ENCODE assay signal across 9 mouse cellular contexts in the genomic region with DNA sequence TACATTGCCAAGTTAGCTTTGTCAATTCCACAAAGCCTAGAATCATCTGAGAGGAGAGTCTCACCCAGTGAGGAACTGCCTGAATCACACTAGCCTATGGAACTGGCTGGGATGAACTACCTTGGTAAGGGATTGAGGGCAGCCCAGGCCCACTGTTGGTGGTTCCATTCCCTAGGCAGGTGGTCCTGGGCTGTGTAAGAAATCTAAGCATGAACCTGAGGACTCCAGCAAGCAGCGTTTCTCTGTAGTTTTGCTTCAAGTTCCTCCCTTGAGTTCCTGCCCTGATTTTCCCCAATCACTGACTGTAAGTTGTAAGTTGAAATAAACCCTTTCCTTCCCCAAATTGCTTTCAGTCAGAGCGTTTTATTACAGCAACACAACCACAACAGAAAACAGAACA. TPM values are rescaled to one million over a fixed set of nuclear protein-coding genes. Genes with fewer than 3 reads are reported as not detected.
DNase-seq lines count a peak whose midpoint lies in the region; ATAC-seq and TF ChIP-seq lines count a peak whose summit lies in the region.
"Had no signal": no experiment of that assay in that cellular context is flagged by ENCODE, and none has a peak within 500 bp of the region (broad histone marks: within the 10 kb centered on the region; RNA-seq: fewer than 3 reads in every experiment).

No protein-coding gene starts in this region.

- intact Hi-C loops in gastrocnemius, postnatal 36 days (cut with DNase I), result no loop called here

- no peak for TF ChIP-seq CTCF in bone marrow macrophage, adult 2 months (IDR thresholded peaks at IDR 0.05; ENCODE audit: low read depth, low read length)

- peaks cover 23% of the 10 kb centered on the region for H3K4me1 ChIP-seq in heart, embryonic 15.5 days (replicated peaks)
- peaks cover 18% of the 10 kb centered on the region for H3K4me1 ChIP-seq in bone marrow macrophage, adult 2 months (ENCODE audit: control insufficient read depth, insufficient read depth, low read length)
- H3K4me1 ChIP-seq in hindbrain, embryonic 14.5 days (replicated peaks; ENCODE audit: control insufficient read depth, insufficient read depth, low read length), result peaks cover 9% of the 10 kb centered on the region
- peaks cover 12% of the 10 kb centered on the region for H3K4me1 ChIP-seq in midbrain, embryonic 11.5 days (ENCODE audit: control insufficient read depth, insufficient read depth, low read length)

- no peak for TF ChIP-seq POLR2A in bone marrow macrophage, adult 2 months (IDR thresholded peaks at IDR 0.05; ENCODE audit: borderline replicate concordance, low read depth, low read length)

- peak overlapping the region; percentile 61 for H3K4me2 ChIP-seq in heart, embryonic 15.5 days
- H3K4me2 ChIP-seq in hindbrain, embryonic 14.5 days (replicated peaks), result peak overlapping the region; percentile 59
- H3K4me2 ChIP-seq in midbrain, embryonic 11.5 days, result no peak overlapping the region

- H3K9me3 ChIP-seq in heart, embryonic 15.5 days (replicated peaks), result no peaks in the 10 kb centered on the region
- no peaks in the 10 kb centered on the region for H3K9me3 ChIP-seq in hindbrain, embryonic 14.5 days (ENCODE audit: control insufficient read depth, low read length)
- H3K9me3 ChIP-seq in midbrain, embryonic 11.5 days (ENCODE audit: control insufficient read depth, low read length), result no peaks in the 10 kb centered on the region

- H3K4me3 ChIP-seq in heart, embryonic 15.5 days, result no peak overlapping the region; the same call in 1 of the 2 replicates
- peak overlapping the region; percentile 22 for H3K4me3 ChIP-seq in bone marrow macrophage, adult 2 months (ENCODE audit: insufficient read depth, low read length)
- no peak overlapping the region for H3K4me3 ChIP-seq in hindbrain, embryonic 14.5 days (replicated peaks; ENCODE audit: low read length)
- H3K4me3 ChIP-seq in midbrain, embryonic 11.5 days (ENCODE audit: low read depth, low read length), result no peak overlapping the region

- H3K27me3 ChIP-seq in heart, embryonic 15.5 days, result no peaks in the 10 kb centered on the region
- no peaks in the 10 kb centered on the region for H3K27me3 ChIP-seq in hindbrain, embryonic 14.5 days (ENCODE audit: control insufficient read depth, insufficient read depth, low read length)
- no peaks in the 10 kb centered on the region for H3K27me3 ChIP-seq in midbrain, embryonic 11.5 days (ENCODE audit: control insufficient read depth, insufficient read depth, low read length)

- H3K9ac ChIP-seq in heart, embryonic 15.5 days, result no peak overlapping the region
- no peak overlapping the region for H3K9ac ChIP-seq in hindbrain, embryonic 14.5 days
- no peak overlapping the region; the same call in 1 of the 2 replicates for H3K9ac ChIP-seq in midbrain, embryonic 11.5 days (ENCODE audit: low read length)

- WGBS in heart, embryonic 15.5 days, result 68% methylated on average over 2 of the region's 2 CpGs
- 89% methylated on average over 2 of the region's 2 CpGs for WGBS in hindbrain, embryonic 14.5 days
- WGBS in midbrain, embryonic 11.5 days, result 92% methylated on average over 2 of the region's 2 CpGs

- no peak for ATAC-seq in heart, embryonic 15.5 days (replicated peaks; ENCODE audit: insufficient number of reproducible peaks, insufficient read depth, low FRiP score, low read depth)
- no peak for ATAC-seq in hindbrain, embryonic 14.5 days (ENCODE audit: low FRiP score)
- ATAC-seq in midbrain, embryonic 11.5 days (ENCODE audit: low FRiP score), result no peak

- no peak for DNase-seq in heart, postnatal 4 days
- no peak for DNase-seq in hindbrain, embryonic 14.5 days (ENCODE audit: low spot score)
- peak; percentile 87 for DNase-seq in midbrain, embryonic 11.5 days (ENCODE audit: low spot score, missing footprints)
- no peak for DNase-seq in embryo, embryonic 11 days
- DNase-seq in gastrocnemius, postnatal 36 days, result no peak
- DNase-seq in urinary bladder, postnatal 4 days (ENCODE audit: low spot score in 2 of 2), result no peak
- DNase-seq: cerebellum, postnatal 25 days had no signal

- H3K27ac ChIP-seq in heart, embryonic 15.5 days, result peak overlapping the region; percentile 99
- peak overlapping the region; percentile 94 for H3K27ac ChIP-seq in bone marrow macrophage, adult 2 months (ENCODE audit: insufficient read depth, low read depth, low read length)
- no peak overlapping the region for H3K27ac ChIP-seq in hindbrain, embryonic 14.5 days
- H3K27ac ChIP-seq in midbrain, embryonic 11.5 days (ENCODE audit: low read depth, low read length), result no peak overlapping the region; the same call in 1 of the 2 replicates

- no peaks in the 10 kb centered on the region for H3K36me3 ChIP-seq in heart, embryonic 15.5 days
- H3K36me3 ChIP-seq in hindbrain, embryonic 14.5 days (replicated peaks; ENCODE audit: control insufficient read depth, insufficient read depth), result no peaks in the 10 kb centered on the region
- no peaks in the 10 kb centered on the region for H3K36me3 ChIP-seq in midbrain, embryonic 11.5 days (ENCODE audit: control insufficient read depth, insufficient read depth, low read length)

RNA-seq across cellular contexts. Expression of gene Tmpo, which starts 1.3 kb away (rescaled TPM):
- polyA plus RNA-seq in heart, embryonic 15.5 days (2015; fragmentation: Nextera tagmentation; extraction: Ambion mirVana), result 154 and 159 TPM in 2 replicates
- 100 to 1,000 TPM; 186 to 192 TPM for total RNA-seq in heart, postnatal 4 days (2021)
- 150 and 155 TPM in 2 replicates for polyA plus RNA-seq in bone marrow macrophage, adult 2 months (2012; ENCODE audit: insufficient read depth, insufficient read length, missing spikeins)
- polyA plus RNA-seq in hindbrain, embryonic 14.5 days (2014; fragmentation: Nextera tagmentation; extraction: Ambion mirVana), result 111 and 115 TPM in 2 replicates
- polyA plus RNA-seq in midbrain, embryonic 11.5 days (2014; fragmentation: Nextera tagmentation; extraction: Ambion mirVana), result 339 and 388 TPM in 2 replicates
- total RNA-seq in gastrocnemius, postnatal 36 days (2021), result 10 to 100 TPM; 52.2 to 57.4 TPM

RNA-seq across cellular contexts. Expression of gene Slc25a3, which starts 56.0 kb away (rescaled TPM):
- polyA plus RNA-seq in heart, embryonic 15.5 days (2015; fragmentation: Nextera tagmentation; extraction: Ambion mirVana), result 912 and 1,036 TPM in 2 replicates
- total RNA-seq in heart, postnatal 4 days (2021), result 1,000 to 10,000 TPM; 1,954 to 1,992 TPM
- polyA plus RNA-seq in bone marrow macrophage, adult 2 months (2012; ENCODE audit: insufficient read depth, insufficient read length, missing spikeins), result 517 and 528 TPM in 2 replicates
- polyA plus RNA-seq in hindbrain, embryonic 14.5 days (2014; fragmentation: Nextera tagmentation; extraction: Ambion mirVana), result 626 and 634 TPM in 2 replicates
- polyA plus RNA-seq in midbrain, embryonic 11.5 days (2014; fragmentation: Nextera tagmentation; extraction: Ambion mirVana), result 391 and 404 TPM in 2 replicates
- total RNA-seq in gastrocnemius, postnatal 36 days (2021), result 1,000 to 10,000 TPM; 1,123 to 1,124 TPM

Comparison
In these comparisons a context has a peak if more than half of its experiments do, and no peak if none do; other contexts are left out.
1. H3K27ac ChIP-seq: peak in heart, embryonic 15.5 days (single experiment) and bone marrow macrophage, adult 2 months (single experiment); none in hindbrain, embryonic 14.5 days (single experiment) and midbrain, embryonic 11.5 days (single experiment).